Mouse (Mus musculus) heart, embryonic 11.5 days (tissue): ENCODE results near the gene Lrrc2. TPM values are rescaled to one million over a fixed set of nuclear protein-coding genes. Genes with fewer than 3 reads are reported as not detected.

Experiments
- ATAC-seq: fragments of 200-750 bp; cut with Nextera tagmentation; replicated peaks from 2 replicates; pipeline ENCODE4 v1.8.0; 2017; ENCODE audit warnings: moderate library complexity; ENCODE audit not compliant: insufficient number of reproducible peaks, low FRiP score, low TSS enrichment
- H3K27ac ChIP-seq: fragments of 300-500 bp; sonication (generic); 2 replicates; pipeline ENCODE4 v1.5.1; 2014; ENCODE audit warnings: mild to moderate bottlenecking, low read depth, low read length
- H3K27me3 ChIP-seq: fragments of 300-500 bp; sonication (generic); 2 replicates; pipeline ENCODE4 v1.6.1; 2014; ENCODE audit warnings: mild to moderate bottlenecking, low read length, mixed read lengths; ENCODE audit not compliant: control insufficient read depth, insufficient read depth
- H3K36me3 ChIP-seq: fragments of 300-500 bp; sonication (generic); 2 replicates; pipeline ENCODE4 v1.6.1; 2014; ENCODE audit warnings: mild to moderate bottlenecking, low read length, moderate library complexity, mixed read lengths; ENCODE audit not compliant: control insufficient read depth, insufficient read depth
- H3K4me1 ChIP-seq: fragments of 300-500 bp; sonication (generic); 2 replicates; pipeline ENCODE4 v1.6.1; 2014; ENCODE audit warnings: low read length; ENCODE audit not compliant: control insufficient read depth, insufficient read depth
- H3K4me2 ChIP-seq: fragments of 300-500 bp; sonication (generic); 2 replicates; pipeline ENCODE4 v1.6.1; 2014; ENCODE audit warnings: mild to moderate bottlenecking, moderate library complexity
- H3K4me3 ChIP-seq: fragments of 300-500 bp; sonication (generic); 2 replicates; pipeline ENCODE4 v1.5.1; 2014; ENCODE audit warnings: low read depth, low read length
- H3K9ac ChIP-seq: fragments of 300-500 bp; sonication (generic); 2 replicates; pipeline ENCODE4 v1.6.1; 2014; ENCODE audit warnings: mild to moderate bottlenecking, low read depth, low read length, moderate library complexity
- H3K9me3 ChIP-seq: fragments of 300-500 bp; sonication (generic); replicated peaks from 2 replicates; pipeline ENCODE4 v1.6.1; 2016; ENCODE audit warnings: low read length; ENCODE audit not compliant: control insufficient read depth
- WGBS: fragments of 180-500 bp; shearing (Covaris S2); extraction: QIAGEN DNeasy Blood & Tissue Kit; methylation state at CpG from one replicate; pipeline ENCODE4 v1.1.7; 2014; ENCODE audit not compliant: insufficient replicate concordance; 5-methylcytosine and 5-hydroxymethylcytosine counted together
- polyA plus RNA-seq: library from polyadenylated mRNA; unstranded; fragments of >200 nt; fragmentation: Nextera tagmentation; extraction: Ambion mirVana; gene quantifications from 2 replicates; pipeline ENCODE4 v1.2.1, GENCODE M21; 2014

The Lrrc2 gene
- polyA plus RNA-seq: 2.0 and 2.1 TPM in 2 replicates

DNA sequence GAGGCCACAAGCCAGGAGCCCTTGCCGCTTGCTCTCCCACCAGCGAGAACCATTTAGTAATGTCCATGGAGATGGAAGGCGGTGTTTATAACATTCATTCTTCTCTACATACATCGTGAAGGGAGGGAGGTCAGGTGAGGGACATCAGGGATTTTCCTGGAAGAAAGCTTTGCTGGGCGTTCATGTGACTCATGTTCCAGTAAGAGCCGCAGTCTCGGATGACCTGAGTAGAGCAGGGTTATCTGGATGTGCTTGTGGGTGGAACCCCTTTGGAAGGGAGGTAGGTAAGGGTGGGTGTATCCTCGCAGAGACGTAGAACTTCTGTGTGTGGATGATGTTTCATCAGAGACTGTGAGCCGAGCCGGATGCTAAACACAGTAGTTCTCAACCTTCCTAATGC lies at the start of gene Lrrc2:
Gene Lrrc2, plus strand, starts transcription at position 149 of the 400 bp plus-strand sequence.
- Histone ChIP-seq H3K9me3 (no peaks in the 10 kb centered on the region), H3K4me1 (peaks cover 15% of the 10 kb centered on the region), H3K9ac (no peak within 1 kb of the TSS), H3K36me3 (no peaks in the 10 kb centered on the region), H3K4me2 (no peak within 1 kb of the TSS), H3K27ac (no peak within 1 kb of the TSS), H3K4me3 (no peak within 1 kb of the TSS), H3K27me3 (peaks cover 10% of the 10 kb centered on the region; the same call in 1 of the 2 replicates)
- ATAC-seq: no peak
- 57% methylated on average over 11 of the region's 11 CpGs for WGBS

DNA sequence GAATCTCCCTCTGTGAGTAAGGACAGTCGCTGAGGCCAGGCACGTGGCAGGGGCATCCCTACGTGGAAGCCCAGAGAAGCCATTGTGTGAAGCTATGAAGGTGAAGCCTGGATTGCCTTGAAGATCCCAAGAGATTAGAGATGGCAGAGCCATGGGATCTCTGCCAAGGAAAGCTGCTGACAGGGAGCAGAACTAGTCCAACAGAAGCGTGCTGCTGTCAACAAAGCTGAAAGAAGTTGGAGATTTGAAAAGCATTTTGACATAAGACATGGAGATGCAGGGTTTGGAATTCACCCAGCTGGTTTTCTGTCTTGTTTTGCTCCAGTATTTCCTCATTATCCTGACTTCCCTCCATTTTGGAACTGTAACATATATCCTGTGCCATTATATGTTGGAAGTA lies 49.1 kb upstream of the Lrrc2 start:
- no peak for ATAC-seq
- WGBS: 69% methylated on average over 4 of the region's 4 CpGs
- Histone ChIP-seq H3K9me3 (no peaks in the 10 kb centered on the region; the same call in 1 of the 2 replicates), H3K27ac (no peak overlapping the region), H3K27me3 (no peaks in the 10 kb centered on the region; the same call in 1 of the 2 replicates), H3K4me2 (no peak overlapping the region), H3K9ac (no peak overlapping the region), H3K4me1 (no peaks in the 10 kb centered on the region), H3K36me3 (no peaks in the 10 kb centered on the region), H3K4me3 (no peak overlapping the region)

DNA sequence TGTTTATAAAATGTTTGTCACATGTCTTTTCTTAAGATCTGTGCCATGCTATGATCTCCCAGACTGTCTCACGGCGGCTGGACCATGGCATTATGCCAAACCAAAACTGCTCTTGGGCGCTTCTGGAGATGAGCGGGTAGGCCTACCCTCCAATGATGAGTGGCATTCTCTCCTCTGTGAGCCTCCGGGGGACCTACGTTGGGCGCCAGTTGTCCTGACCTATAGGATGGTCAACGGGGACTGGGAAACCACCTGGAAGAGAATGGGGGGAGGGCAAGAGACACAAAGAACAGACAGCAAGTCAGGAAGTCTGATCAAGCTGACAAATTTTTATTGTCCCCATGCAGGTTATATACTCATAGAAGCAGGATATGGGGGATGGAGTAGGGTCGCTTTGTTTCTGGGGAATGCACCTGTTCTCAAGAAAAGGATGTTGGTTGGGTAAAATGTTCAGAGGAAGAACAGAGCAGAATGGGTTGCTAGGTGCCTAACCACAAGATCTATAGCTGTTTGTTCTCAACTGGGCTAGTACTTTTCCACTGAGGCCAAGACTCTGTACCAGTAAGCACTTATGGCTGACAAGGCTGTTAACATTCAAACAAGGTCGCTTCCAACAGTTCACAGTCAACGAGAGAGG lies 44.0 kb upstream of the Lrrc2 start:
- H3K4me2 ChIP-seq: no peak overlapping the region
- no peak overlapping the region for H3K4me3 ChIP-seq
- no peaks in the 10 kb centered on the region for H3K4me1 ChIP-seq
- H3K27me3 ChIP-seq: no peaks in the 10 kb centered on the region
- WGBS: 86% methylated on average over 11 of the region's 11 CpGs
- no peak overlapping the region for H3K27ac ChIP-seq
- H3K9ac ChIP-seq: no peak overlapping the region
- H3K9me3 ChIP-seq: no peaks in the 10 kb centered on the region; the same call in 1 of the 2 replicates
- ATAC-seq: no peak
- H3K36me3 ChIP-seq: no peaks in the 10 kb centered on the region

GRCm38 (mm10) chr9:110907838-110908630 lies 43.3 kb upstream of the Lrrc2 start:
- Histone ChIP-seq H3K4me1 (no peaks in the 10 kb centered on the region), H3K36me3 (no peaks in the 10 kb centered on the region), H3K4me2 (no peak overlapping the region), H3K27me3 (no peaks in the 10 kb centered on the region), H3K9ac (no peak overlapping the region), H3K27ac (no peak overlapping the region), H3K9me3 (no peaks in the 10 kb centered on the region; the same call in 1 of the 2 replicates), H3K4me3 (no peak overlapping the region)
- ATAC-seq: no peak
- 67% methylated on average over 4 of the region's 4 CpGs for WGBS

DNA sequence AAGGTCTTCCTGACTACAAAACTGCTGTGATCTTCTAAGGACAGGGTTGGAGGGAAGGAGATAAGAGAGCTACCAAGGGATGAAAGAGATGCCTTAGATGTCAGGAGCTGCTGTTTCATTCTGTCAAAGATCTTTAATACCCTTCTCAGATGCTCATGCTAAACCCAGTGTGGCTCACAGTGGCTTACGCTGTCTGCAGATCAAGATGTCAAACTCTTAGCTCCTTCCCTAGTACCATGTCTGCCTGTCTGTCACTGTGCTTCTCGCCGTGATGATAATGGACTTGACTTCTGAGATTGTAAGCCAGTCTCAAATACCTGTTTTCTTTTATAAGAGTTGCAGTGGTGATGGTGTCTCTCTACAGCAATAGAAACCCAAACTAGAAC lies 42.7 kb upstream of the Lrrc2 start:
- Histone ChIP-seq H3K9ac (no peak overlapping the region), H3K9me3 (no peaks in the 10 kb centered on the region; the same call in 1 of the 2 replicates), H3K27me3 (no peaks in the 10 kb centered on the region), H3K4me2 (no peak overlapping the region), H3K27ac (no peak overlapping the region), H3K4me3 (no peak overlapping the region), H3K4me1 (no peaks in the 10 kb centered on the region), H3K36me3 (no peaks in the 10 kb centered on the region)
- 65% methylated on average over 3 of the region's 3 CpGs for WGBS
- ATAC-seq: no peak

- no peak for ATAC-seq
- H3K4me2 ChIP-seq: no peak overlapping the region
- H3K27ac ChIP-seq: no peak overlapping the region
- 71% methylated on average over 6 of the region's 6 CpGs for WGBS
- H3K9me3 ChIP-seq: no peaks in the 10 kb centered on the region; the same call in 1 of the 2 replicates
- no peaks in the 10 kb centered on the region for H3K4me1 ChIP-seq
- H3K27me3 ChIP-seq: no peaks in the 10 kb centered on the region
- H3K4me3 ChIP-seq: no peak overlapping the region
- no peaks in the 10 kb centered on the region for H3K36me3 ChIP-seq
- no peak overlapping the region for H3K9ac ChIP-seq
These were observed 41.9 kb upstream of the Lrrc2 start for GRCm38 (mm10) chr9:110909371-110909967.

- H3K9ac ChIP-seq: no peak overlapping the region
- H3K36me3 ChIP-seq: no peaks in the 10 kb centered on the region
- no peak overlapping the region for H3K27ac ChIP-seq
- no peaks in the 10 kb centered on the region for H3K4me1 ChIP-seq
- no peak for ATAC-seq
- 49% methylated on average over 21 of the region's 21 CpGs for WGBS
- H3K9me3 ChIP-seq: no peaks in the 10 kb centered on the region
- 0 out of 2 replicates have a peak, but pooled peaks cover 3% of the 10 kb centered on the region for H3K27me3 ChIP-seq
- no peak overlapping the region for H3K4me3 ChIP-seq
- no peak overlapping the region for H3K4me2 ChIP-seq
These were observed 36.6 kb upstream of the Lrrc2 start for GRCm38 (mm10) chr9:110914631-110915236.

DNA sequence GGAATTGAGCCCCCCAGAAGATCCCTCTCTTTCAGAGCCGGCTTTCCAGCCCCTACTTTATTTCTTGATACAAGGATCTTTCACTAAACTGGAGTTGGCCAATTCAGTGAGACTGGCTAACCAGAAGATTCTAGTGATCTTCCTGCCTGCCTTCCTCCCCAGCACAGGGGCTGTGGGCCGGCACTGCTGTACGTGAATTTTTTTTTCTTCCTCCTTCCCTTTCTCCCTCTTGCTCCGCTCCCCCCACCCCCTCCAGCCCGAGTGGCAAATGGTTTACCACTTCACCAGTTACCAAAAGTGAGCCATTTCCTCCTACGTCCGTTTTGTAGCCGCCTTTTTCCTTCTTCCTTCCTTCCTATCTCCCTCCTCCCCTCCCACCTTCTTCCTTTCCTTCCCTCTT lies 35.9 kb upstream of the Lrrc2 start:
- no peak for ATAC-seq
- no peak overlapping the region for H3K4me2 ChIP-seq
- no peaks in the 10 kb centered on the region for H3K9me3 ChIP-seq
- no peak overlapping the region for H3K27ac ChIP-seq
- H3K4me1 ChIP-seq: no peaks in the 10 kb centered on the region
- no peak overlapping the region for H3K9ac ChIP-seq
- WGBS: 55% methylated on average over 8 of the region's 8 CpGs
- 0 out of 2 replicates have a peak, but pooled peaks cover 3% of the 10 kb centered on the region for H3K27me3 ChIP-seq
- H3K36me3 ChIP-seq: no peaks in the 10 kb centered on the region
- H3K4me3 ChIP-seq: no peak overlapping the region
